Mouse (Mus musculus) cortical plate, adult 2 months (tissue): ENCODE results near the gene Atp7a. TPM values are rescaled to one million over a fixed set of nuclear protein-coding genes. Genes with fewer than 3 reads are reported as not detected.
"Not testable (repeated sequence)": the region's sequence is repeated elsewhere in the genome, so short reads cannot be mapped to it uniquely, and the experiment has no call there.

Source experiments
- H3K27ac ChIP-seq: fragments of 200-500 bp; 2 replicates; pipeline ENCODE4 v1.5.1; 2012; ENCODE audit warnings: low read length, control low read depth, inconsistent platforms; ENCODE audit not compliant: insufficient read depth
- H3K4me1 ChIP-seq: fragments of 200-500 bp; 2 replicates; pipeline ENCODE4 v1.6.1; 2011; ENCODE audit warnings: low read length; ENCODE audit not compliant: control insufficient read depth, insufficient read depth
- H3K4me3 ChIP-seq: fragments of 200-500 bp; 2 replicates; pipeline ENCODE4 v1.5.1; 2011; ENCODE audit warnings: mild to moderate bottlenecking, low read length, control low read depth; ENCODE audit not compliant: insufficient read depth
- CTCF ChIP-seq: fragments of 200-500 bp; IDR thresholded peaks from 2 replicates; pipeline ENCODE4 v1.5.1; 2011; ENCODE audit warnings: mild to moderate bottlenecking, control low read depth, low read length; ENCODE audit not compliant: insufficient read depth; ENCODE audit errors: extremely low read depth
- POLR2A ChIP-seq: fragments of 200-500 bp; IDR thresholded peaks from 2 replicates; pipeline ENCODE4 v1.6.1; 2011; ENCODE audit warnings: mild to moderate bottlenecking, low read length, control low read depth; ENCODE audit not compliant: insufficient read depth; ENCODE audit errors: extremely low read depth
- polyA plus RNA-seq: library from polyadenylated mRNA; depleted of rRNA; stranded (reverse); fragments of >200 nt; gene quantifications from 2 replicates; pipeline ENCODE4 v1.2.3, GENCODE M21; 2012; rRNA removed

Gene Atp7a
- polyA plus RNA-seq = 2.6 and 2.8 TPM in 2 replicates

DNA sequence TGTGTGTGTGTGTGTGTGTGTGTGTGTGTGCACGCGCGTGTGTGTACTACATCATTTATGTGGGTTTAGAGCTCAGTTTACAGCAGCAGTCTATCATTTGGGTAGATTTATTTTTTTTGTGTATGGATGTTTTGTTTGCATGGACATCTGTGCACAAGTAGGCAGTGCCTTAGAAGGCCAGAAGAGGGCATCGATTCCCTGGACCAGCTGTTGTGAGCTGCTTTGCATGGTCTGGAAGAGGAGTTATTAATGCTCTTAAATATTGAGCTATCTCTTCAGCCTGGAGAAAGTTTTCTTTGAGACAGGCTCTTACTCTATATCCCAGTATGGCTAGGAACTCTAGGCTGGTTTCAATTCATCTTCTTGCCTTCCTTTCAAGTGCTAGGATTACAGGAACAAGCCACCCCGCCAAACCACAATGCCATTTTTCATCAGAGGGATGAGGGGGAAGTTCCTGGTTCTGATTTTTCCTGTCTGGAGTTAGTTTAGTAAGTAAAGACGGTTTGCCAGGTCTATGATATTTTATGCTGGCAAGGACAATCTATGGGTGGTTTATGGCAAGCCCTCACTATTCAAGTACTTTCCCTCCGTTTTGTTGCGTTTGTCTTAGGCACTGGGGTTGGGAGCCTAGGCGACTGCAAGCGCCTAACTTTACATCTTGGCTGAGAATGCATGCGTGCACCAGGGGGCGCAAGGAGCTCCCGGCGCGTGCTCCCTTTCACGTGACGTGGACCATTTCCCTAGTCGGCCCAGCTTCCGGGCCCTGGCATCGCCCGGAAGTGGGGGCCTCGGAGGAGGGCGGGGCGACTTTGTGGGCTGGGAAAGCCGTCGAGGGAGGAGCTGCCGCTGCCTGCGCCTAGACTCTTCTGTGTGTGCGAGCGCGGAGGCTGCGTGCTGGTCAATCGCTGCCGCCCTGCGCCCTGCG is at the start of gene Atp7a:
Gene Atp7a, plus strand, starts transcription at position 859 of the 925 bp plus-strand sequence.
- Histone ChIP-seq H3K4me1 (no peaks in the 10 kb centered on the region), H3K4me3 (peak within 1 kb of the TSS; percentile 41), H3K27ac (no peak within 1 kb of the TSS)
- peak; percentile 82 for TF ChIP-seq POLR2A
- TF ChIP-seq CTCF = peak; percentile 63

DNA sequence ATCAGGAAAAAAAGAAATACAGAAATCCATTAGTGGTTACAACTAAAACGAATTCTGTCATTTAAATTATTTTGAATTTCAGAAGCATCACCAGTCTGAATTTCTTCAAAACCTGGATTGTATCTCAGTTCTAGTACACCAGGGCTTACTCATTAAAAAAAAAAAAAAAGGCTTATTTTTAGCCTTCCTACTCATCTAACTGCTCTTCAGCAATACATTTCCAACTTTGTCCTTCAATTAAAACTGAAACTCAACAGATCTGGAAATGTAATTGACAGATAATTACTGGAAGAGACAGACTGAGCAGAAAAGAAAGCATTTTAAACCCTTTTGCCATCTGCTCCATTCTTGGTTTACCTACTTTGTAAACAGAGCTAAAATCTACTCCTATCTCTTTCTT is 25.5 kb upstream of the Atp7a start:
- H3K27ac ChIP-seq = no peak overlapping the region

DNA sequence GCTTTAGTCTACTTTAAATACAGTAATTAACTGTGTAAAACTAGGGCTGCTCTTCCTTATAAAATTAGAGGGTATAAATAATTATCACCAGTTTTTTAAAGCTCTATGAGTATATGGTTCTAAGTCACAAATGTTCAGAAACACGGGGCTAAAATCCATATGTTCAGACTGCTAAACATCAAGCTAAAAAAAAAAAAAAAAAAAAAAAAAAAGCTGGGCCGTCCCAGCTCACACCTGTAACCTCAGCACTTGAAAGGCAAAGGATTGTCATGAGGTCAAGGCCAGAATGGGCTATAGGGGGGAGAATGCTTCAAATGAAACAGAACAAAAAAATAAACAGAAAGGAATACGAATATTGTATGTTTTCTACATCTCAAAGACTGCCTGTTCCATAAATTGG is 16.3 kb upstream of the Atp7a start:
- no peak overlapping the region for H3K27ac ChIP-seq
- H3K4me3 ChIP-seq = peak overlapping the region; percentile 81; the same call in 1 of the 2 replicates
- TF ChIP-seq POLR2A (no peak), CTCF (no peak)
- no peaks in the 10 kb centered on the region; the same call in 1 of the 2 replicates for H3K4me1 ChIP-seq

More for the DNA sequence above, 25.5 kb upstream of the Atp7a start:
- Histone ChIP-seq H3K4me3 (no peak overlapping the region), H3K4me1 (no peaks in the 10 kb centered on the region)
- TF ChIP-seq POLR2A = no peak
- no peak for TF ChIP-seq CTCF

DNA sequence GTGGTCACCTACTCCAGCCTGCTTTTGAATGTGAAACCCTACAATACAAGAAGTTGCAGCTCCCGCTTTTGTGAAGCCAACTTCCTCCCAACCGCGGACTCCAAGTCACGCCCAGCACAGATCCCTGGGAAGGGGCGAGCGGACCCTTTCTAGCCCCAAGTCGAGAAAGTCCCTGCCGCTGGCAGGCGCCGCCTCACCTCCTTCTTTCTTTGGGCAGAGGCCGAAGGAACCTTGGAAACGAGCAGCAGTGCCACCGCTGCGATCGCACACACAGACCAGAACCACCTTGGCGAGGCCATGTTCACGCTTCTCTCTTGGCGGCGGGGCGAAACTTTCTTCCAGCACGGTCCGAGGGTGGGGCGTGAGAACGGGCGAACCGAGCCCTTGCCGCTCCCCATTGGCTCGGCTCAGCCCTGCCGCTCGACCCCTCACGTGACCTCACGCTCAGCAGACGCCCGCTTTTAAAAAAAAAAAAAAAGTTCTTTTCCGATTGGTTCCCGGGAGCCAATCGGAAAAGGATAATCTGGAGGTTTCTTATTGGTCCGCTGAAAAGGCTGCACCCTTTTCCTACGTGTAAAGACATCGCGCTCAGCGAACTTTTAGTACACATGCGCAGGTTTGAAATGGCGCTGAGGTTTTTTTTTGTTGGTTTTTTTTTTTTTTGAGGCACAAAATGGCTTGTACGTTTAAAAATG is 15.5 kb upstream of the Atp7a start, which contains the start of gene Magt1:
Gene Magt1, minus strand, starts transcription at position 442 of the 695 bp plus-strand sequence.
- peak within 1 kb of the TSS; percentile 81 for H3K4me3 ChIP-seq
- TF ChIP-seq POLR2A (peak; percentile 18; the same call in 1 of the 2 replicates), CTCF (no peak)
- no peaks in the 10 kb centered on the region; the same call in 1 of the 2 replicates for H3K4me1 ChIP-seq
- H3K27ac ChIP-seq = peak within 1 kb of the TSS; percentile 89

DNA sequence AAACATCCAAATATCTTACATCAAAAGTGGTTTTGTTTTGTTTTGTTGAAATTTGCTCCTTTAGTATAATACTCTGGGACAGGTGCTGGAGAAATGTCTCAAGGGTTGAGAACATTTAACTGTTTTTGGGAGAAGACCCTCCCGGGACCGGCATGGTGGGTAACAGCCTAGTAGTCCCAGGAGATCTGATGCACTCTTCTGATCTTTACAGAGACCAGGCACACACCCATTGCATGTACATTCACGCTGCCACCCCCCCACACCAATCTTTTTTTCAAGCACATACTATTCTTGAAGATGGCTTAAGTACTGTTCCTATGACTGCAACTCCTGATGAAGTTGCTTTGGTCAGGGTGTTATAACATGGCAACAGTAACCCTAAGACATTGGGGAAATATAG is 14.5 kb upstream of the Atp7a start:
- 0 out of 2 replicates have a peak overlapping the region, but pooled peaks have one; percentile 89 for H3K27ac ChIP-seq
- TF ChIP-seq POLR2A (no peak), CTCF (no peak)
- H3K4me3 ChIP-seq = no peak overlapping the region
- no peaks in the 10 kb centered on the region; the same call in 1 of the 2 replicates for H3K4me1 ChIP-seq

DNA sequence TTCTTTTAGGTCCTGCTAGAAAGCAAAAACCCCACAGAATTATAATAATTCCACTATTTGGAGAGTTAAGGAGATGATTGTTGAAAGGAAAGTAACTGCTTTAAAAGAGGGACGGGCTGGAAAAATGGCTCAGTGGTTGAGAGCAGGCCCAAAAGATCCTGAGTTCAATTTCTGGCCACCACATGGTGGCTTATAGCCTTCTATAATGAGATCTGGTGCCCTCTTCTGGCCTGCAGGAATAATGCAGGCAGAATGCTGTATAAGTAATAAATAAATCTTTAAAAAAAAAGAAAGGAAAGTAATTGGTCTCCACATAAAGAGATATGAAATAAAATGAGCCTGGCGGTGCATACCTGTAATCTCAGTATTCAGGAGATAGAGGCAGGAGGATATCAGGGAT is 13.9 kb upstream of the Atp7a start:
- TF ChIP-seq CTCF (peak; percentile 24; the same call in 1 of the 2 replicates), POLR2A (no peak)
- Histone ChIP-seq H3K4me1 (no peaks in the 10 kb centered on the region; the same call in 1 of the 2 replicates), H3K27ac (no peak overlapping the region), H3K4me3 (no peak overlapping the region)

DNA sequence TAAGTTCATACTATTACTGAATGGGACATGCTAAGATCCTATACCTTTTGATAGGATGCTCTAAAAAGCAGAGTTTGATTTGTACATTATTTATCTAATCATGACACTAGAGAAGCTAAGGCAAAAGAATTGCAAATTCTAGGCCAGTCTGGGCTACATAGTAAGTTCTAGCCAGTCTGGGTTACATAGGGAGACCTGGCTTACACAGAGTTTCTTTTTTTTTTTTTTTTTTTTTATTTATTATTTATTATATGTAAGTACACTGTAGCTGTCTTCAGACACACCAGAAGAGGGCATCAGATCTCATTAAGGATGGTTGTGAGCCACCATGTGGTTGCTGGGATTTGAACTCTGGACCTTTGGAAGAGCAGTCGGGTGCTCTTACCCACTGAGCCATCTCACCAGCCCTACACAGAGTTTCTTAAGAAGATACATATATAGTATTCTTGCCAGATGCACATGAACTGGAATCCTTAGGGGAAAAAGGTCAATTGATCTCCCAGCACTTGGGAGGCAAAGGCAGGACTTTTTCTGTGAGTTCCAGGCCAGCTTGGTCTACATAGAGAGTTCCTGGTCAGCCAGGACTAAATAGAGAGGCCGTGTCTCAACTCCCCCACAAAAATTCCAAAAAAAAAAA is 12.2 kb upstream of the Atp7a start:
- not testable (repeated sequence) for H3K4me3 ChIP-seq, H3K4me1 ChIP-seq, H3K27ac ChIP-seq

DNA sequence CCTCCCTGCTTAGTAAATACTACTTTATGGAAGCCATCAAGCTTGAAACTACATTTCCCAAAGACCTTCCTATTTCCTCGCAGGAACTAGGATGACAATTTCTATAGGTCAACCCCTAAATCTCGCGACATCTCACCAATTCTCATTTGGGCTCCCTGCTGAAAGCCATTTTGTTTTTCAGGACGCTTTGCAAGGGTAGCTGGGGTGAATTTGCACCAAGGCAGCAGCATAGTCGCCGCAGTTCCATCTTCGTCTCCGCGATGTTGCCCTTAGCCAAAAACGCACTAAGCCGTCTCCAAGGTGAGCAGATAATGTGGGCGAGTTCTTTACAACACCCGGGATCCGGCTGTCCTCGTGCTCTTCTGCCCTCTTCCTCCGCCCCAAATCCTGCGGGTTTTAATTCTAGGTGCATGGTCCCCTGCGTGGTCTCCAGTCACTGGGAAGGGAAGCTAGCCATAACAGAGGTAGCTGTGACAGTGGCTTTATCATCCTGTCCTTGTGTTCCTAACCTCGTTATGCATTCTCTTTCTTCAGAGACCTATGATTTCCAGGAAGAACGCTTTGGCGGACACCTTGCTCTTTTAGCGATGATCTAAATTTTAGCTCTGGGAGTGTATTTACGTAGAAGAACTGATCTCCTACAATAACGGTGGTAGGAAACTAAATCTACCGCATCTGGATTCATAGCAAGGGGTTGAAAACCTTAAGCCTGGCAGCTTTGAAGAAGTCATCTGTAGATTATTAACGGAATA is 11.3 kb upstream of the Atp7a start, which contains the start of gene Cox7b:
Gene Cox7b, plus strand, starts transcription at position 130 of the 752 bp plus-strand sequence.
- TF ChIP-seq CTCF (no peak), POLR2A (peak; percentile 64)
- Histone ChIP-seq H3K4me3 (peak within 1 kb of the TSS; percentile 90), H3K4me1 (no peaks in the 10 kb centered on the region; the same call in 1 of the 2 replicates), H3K27ac (no peak within 1 kb of the TSS)
